In the genomic region with DNA sequence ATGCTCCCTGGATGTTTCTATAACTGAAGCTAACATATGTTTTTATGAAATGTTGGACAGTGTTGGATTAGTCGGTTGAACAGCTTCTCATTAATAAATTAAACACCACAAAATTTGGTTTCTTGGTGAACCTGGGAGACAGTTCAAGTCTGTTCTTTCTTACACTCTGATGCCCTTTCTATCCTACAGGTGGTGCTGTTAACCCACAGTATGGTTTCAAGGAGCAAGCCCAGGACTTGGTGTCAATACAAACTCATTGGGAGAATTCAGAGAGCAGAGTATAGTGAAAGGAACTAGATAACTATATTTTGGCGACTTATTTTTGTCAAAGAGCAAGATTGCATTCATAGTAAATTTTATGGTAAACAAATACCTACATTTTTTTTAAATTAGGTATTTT, we compare ENCODE assay signal across 9 mouse cellular contexts.
DNase-seq lines count a peak whose midpoint lies in the region; ATAC-seq and TF ChIP-seq lines count a peak whose summit lies in the region.
"Had no signal": no experiment of that assay in that cellular context is flagged by ENCODE, and none has a peak within 500 bp of the region (broad histone marks: within the 10 kb centered on the region; RNA-seq: fewer than 3 reads in every experiment).

No protein-coding gene starts in this region.

- H3K4me1 ChIP-seq in forebrain, embryonic 11.5 days (replicated peaks; ENCODE audit: control insufficient read depth, insufficient read depth, low read length) = no peaks in the 10 kb centered on the region
- no peaks in the 10 kb centered on the region for H3K4me1 ChIP-seq in forebrain, embryonic 10.5 days
- H3K4me1 ChIP-seq in midbrain, embryonic 11.5 days (ENCODE audit: control insufficient read depth, insufficient read depth, low read length) = no peaks in the 10 kb centered on the region
- no peaks in the 10 kb centered on the region for H3K4me1 ChIP-seq in midbrain, embryonic 10.5 days
- no peaks in the 10 kb centered on the region for H3K4me1 ChIP-seq in hindbrain, postnatal 0 days (ENCODE audit: insufficient read depth, low read length)
- H3K4me1 ChIP-seq: heart, embryonic 13.5 days had no signal

- peak; percentile 74 for ATAC-seq in forebrain, embryonic 11.5 days (replicated peaks; ENCODE audit: low FRiP score)
- ATAC-seq in midbrain, embryonic 11.5 days (ENCODE audit: low FRiP score) = peak; percentile 81; the same call in 1 of the 2 replicates
- ATAC-seq in hindbrain, postnatal 0 days = peak; percentile 75

- WGBS in forebrain, embryonic 11.5 days = 31% methylated on average over 2 of the region's 2 CpGs
- 28% methylated on average over 2 of the region's 2 CpGs for whole genome bisulfite sequencing in forebrain, embryonic 10.5 days
- WGBS in midbrain, embryonic 11.5 days = 27% methylated on average over 2 of the region's 2 CpGs
- 29% methylated on average over 2 of the region's 2 CpGs for WGBS in midbrain, embryonic 10.5 days
- 37% methylated on average over 2 of the region's 2 CpGs for WGBS in hindbrain, postnatal 0 days

- no peak overlapping the region for H3K27ac ChIP-seq in forebrain, embryonic 11.5 days (ENCODE audit: low read depth, low read length)
- H3K27ac ChIP-seq in forebrain, embryonic 10.5 days = no peak overlapping the region
- H3K27ac ChIP-seq in midbrain, embryonic 11.5 days (ENCODE audit: low read depth, low read length) = no peak overlapping the region
- H3K27ac ChIP-seq in midbrain, embryonic 10.5 days (replicated peaks) = no peak overlapping the region
- H3K27ac ChIP-seq in hindbrain, postnatal 0 days = no peak overlapping the region
- H3K27ac ChIP-seq: heart, embryonic 13.5 days had no signal

- no peak for DNase-seq in forebrain, embryonic 11.5 days (ENCODE audit: low spot score)
- no peak for DNase-seq in forebrain, embryonic 10.5 days (ENCODE audit: extremely low spot score, low spot score)
- no peak for DNase-seq in midbrain, embryonic 11.5 days (ENCODE audit: low spot score, missing footprints)
- DNase-seq in midbrain, embryonic 10.5 days (ENCODE audit: low spot score) = no peak
- DNase-seq in hindbrain, postnatal 0 days (ENCODE audit: low spot score) = peak; percentile 71
- peak; percentile 43 for DNase-seq in telencephalon, adult 2 months (ENCODE audit: low read depth, low spot score)
- no peak for DNase-seq in frontal cortex, postnatal 14 days (ENCODE audit: low spot score in 2 of 2)
- no peak for DNase-seq in spleen, postnatal 4 days (ENCODE audit: low spot score in 2 of 2)

- H3K9ac ChIP-seq in forebrain, embryonic 11.5 days (ENCODE audit: low read length) = no peak overlapping the region
- H3K9ac ChIP-seq in midbrain, embryonic 11.5 days (ENCODE audit: low read length) = no peak overlapping the region
- H3K9ac ChIP-seq in hindbrain, postnatal 0 days (replicated peaks; ENCODE audit: low read length) = no peak overlapping the region
- H3K9ac ChIP-seq: heart, embryonic 13.5 days had no signal

- no peaks in the 10 kb centered on the region for H3K9me3 ChIP-seq in forebrain, embryonic 11.5 days (ENCODE audit: control insufficient read depth, low read length)
- H3K9me3 ChIP-seq in forebrain, embryonic 10.5 days = no peaks in the 10 kb centered on the region
- no peaks in the 10 kb centered on the region for H3K9me3 ChIP-seq in midbrain, embryonic 11.5 days (ENCODE audit: control insufficient read depth, low read length)
- no peaks in the 10 kb centered on the region for H3K9me3 ChIP-seq in midbrain, embryonic 10.5 days (replicated peaks)
- no peaks in the 10 kb centered on the region for H3K9me3 ChIP-seq in hindbrain, postnatal 0 days (ENCODE audit: low read length)
- H3K9me3 ChIP-seq: heart, embryonic 13.5 days had no signal

- H3K4me3 ChIP-seq in forebrain, embryonic 11.5 days (ENCODE audit: low read depth, low read length) = no peak overlapping the region
- no peak overlapping the region for H3K4me3 ChIP-seq in forebrain, embryonic 10.5 days
- no peak overlapping the region for H3K4me3 ChIP-seq in midbrain, embryonic 11.5 days (ENCODE audit: low read depth, low read length)
- H3K4me3 ChIP-seq in midbrain, embryonic 10.5 days = no peak overlapping the region
- no peak overlapping the region for H3K4me3 ChIP-seq in hindbrain, postnatal 0 days (ENCODE audit: low read length)
- H3K4me3 ChIP-seq: heart, embryonic 13.5 days had no signal

- peak; percentile 72 for TF ChIP-seq CTCF in hindbrain, postnatal 0 days (IDR thresholded peaks at IDR 0.05; ENCODE audit: low read depth)

- no peak overlapping the region for H3K4me2 ChIP-seq in forebrain, embryonic 11.5 days (ENCODE audit: low read depth, low read length, severe bottlenecking)
- H3K4me2 ChIP-seq in midbrain, embryonic 11.5 days = no peak overlapping the region
- no peak overlapping the region for H3K4me2 ChIP-seq in hindbrain, postnatal 0 days (ENCODE audit: low read depth, low read length)
- H3K4me2 ChIP-seq: heart, embryonic 13.5 days had no signal

- no peaks in the 10 kb centered on the region for H3K36me3 ChIP-seq in forebrain, embryonic 11.5 days (ENCODE audit: control insufficient read depth, insufficient read depth, low read length)
- H3K36me3 ChIP-seq in forebrain, embryonic 10.5 days (replicated peaks) = no peaks in the 10 kb centered on the region
- H3K36me3 ChIP-seq in midbrain, embryonic 11.5 days (ENCODE audit: control insufficient read depth, insufficient read depth, low read length) = no peaks in the 10 kb centered on the region
- H3K36me3 ChIP-seq in midbrain, embryonic 10.5 days = no peaks in the 10 kb centered on the region
- no peaks in the 10 kb centered on the region for H3K36me3 ChIP-seq in hindbrain, postnatal 0 days (ENCODE audit: insufficient read depth, low read length)
- H3K36me3 ChIP-seq: heart, embryonic 13.5 days had no signal

- no peaks in the 10 kb centered on the region for H3K27me3 ChIP-seq in forebrain, embryonic 11.5 days (ENCODE audit: control insufficient read depth, insufficient read depth, low read length)
- no peaks in the 10 kb centered on the region for H3K27me3 ChIP-seq in forebrain, embryonic 10.5 days (ENCODE audit: poor library complexity, severe bottlenecking)
- H3K27me3 ChIP-seq in midbrain, embryonic 11.5 days (ENCODE audit: control insufficient read depth, insufficient read depth, low read length) = no peaks in the 10 kb centered on the region
- no peaks in the 10 kb centered on the region for H3K27me3 ChIP-seq in midbrain, embryonic 10.5 days (ENCODE audit: low read depth, poor library complexity, severe bottlenecking)
- H3K27me3 ChIP-seq in hindbrain, postnatal 0 days (ENCODE audit: insufficient read depth, low read length) = no peaks in the 10 kb centered on the region
- H3K27me3 ChIP-seq: heart, embryonic 13.5 days had no signal

Comparison
In these comparisons a context has a peak if more than half of its experiments do, and no peak if none do; other contexts are left out.
1. DNase-seq: peak in hindbrain, postnatal 0 days (single experiment) and telencephalon, adult 2 months (single experiment); none in forebrain, embryonic 11.5 days (single experiment), forebrain, embryonic 10.5 days (single experiment), midbrain, embryonic 11.5 days (single experiment), midbrain, embryonic 10.5 days (single experiment), frontal cortex, postnatal 14 days (0 of 2) and spleen, postnatal 4 days (0 of 2).
2. Peak in every context shown above with its lines, with median percentiles within 50 percentile points of each other: ATAC-seq.